Mouse (Mus musculus) thymus, adult 2 months (tissue): ENCODE data around the gene Gm10134. TPM values are rescaled to one million over a fixed set of nuclear protein-coding genes. Genes with fewer than 3 reads are reported as not detected.
"Not testable (repeated sequence)": the region's sequence is repeated elsewhere in the genome, so short reads cannot be mapped to it uniquely, and the experiment has no call there.

ENCODE experiments used
- DNase-seq: peaks from one replicate; pipeline ENCODE4 v3.0.0; 2021
- H3K27ac ChIP-seq: fragments of 200-500 bp; 2 replicates; pipeline ENCODE4 v1.5.1; 2012; ENCODE audit warnings: low read length, control low read depth; ENCODE audit not compliant: control insufficient read depth, insufficient read depth
- H3K27me3 ChIP-seq: fragments of 200-500 bp; 2 replicates; pipeline ENCODE4 v1.6.1; 2012; ENCODE audit warnings: mild to moderate bottlenecking, low read length, moderate library complexity, mixed read lengths; ENCODE audit not compliant: control insufficient read depth, insufficient read depth
- H3K36me3 ChIP-seq: fragments of 200-500 bp; 2 replicates; pipeline ENCODE4 v1.6.1; 2012; ENCODE audit warnings: mild to moderate bottlenecking, low read length, moderate library complexity; ENCODE audit not compliant: control insufficient read depth, insufficient read depth
- H3K4me1 ChIP-seq: fragments of 200-500 bp; replicated peaks from 2 replicates; pipeline ENCODE4 v1.6.1; 2012; ENCODE audit warnings: low read length; ENCODE audit not compliant: control insufficient read depth, insufficient read depth
- H3K4me3 ChIP-seq: fragments of 200-500 bp; 2 replicates; pipeline ENCODE4 v1.5.1; 2012; ENCODE audit warnings: mild to moderate bottlenecking, low read length, control low read depth, moderate library complexity; ENCODE audit not compliant: control insufficient read depth, insufficient read depth
- CTCF ChIP-seq: fragments of 200-500 bp; IDR thresholded peaks from 2 replicates; pipeline ENCODE4 v1.5.1; 2012; ENCODE audit warnings: mild to moderate bottlenecking, control low read depth, low read length, moderate library complexity, borderline replicate concordance; ENCODE audit not compliant: control insufficient read depth, poor library complexity, insufficient read depth; ENCODE audit errors: extremely low read depth
- POLR2A ChIP-seq: fragments of 200-500 bp; IDR thresholded peaks from 2 replicates; pipeline ENCODE4 v1.6.1; 2012; ENCODE audit warnings: mild to moderate bottlenecking, low read length, control low read depth, moderate library complexity; ENCODE audit not compliant: control insufficient read depth, poor library complexity, insufficient read depth; ENCODE audit errors: extremely low read depth
- WGBS: fragments of 180-500 bp; shearing (Covaris S2); methylation state at CpG from one replicate; pipeline ENCODE4 v1.1.7; 2018; 5-methylcytosine and 5-hydroxymethylcytosine counted together
- polyA plus RNA-seq: library from polyadenylated mRNA; depleted of rRNA; stranded (reverse); fragments of >200 nt; gene quantifications from 2 replicates; pipeline ENCODE4 v1.2.3, GENCODE M21; 2012

The Gm10134 gene
- polyA plus RNA-seq, 1 experiment, result 0.47 TPM

DNA sequence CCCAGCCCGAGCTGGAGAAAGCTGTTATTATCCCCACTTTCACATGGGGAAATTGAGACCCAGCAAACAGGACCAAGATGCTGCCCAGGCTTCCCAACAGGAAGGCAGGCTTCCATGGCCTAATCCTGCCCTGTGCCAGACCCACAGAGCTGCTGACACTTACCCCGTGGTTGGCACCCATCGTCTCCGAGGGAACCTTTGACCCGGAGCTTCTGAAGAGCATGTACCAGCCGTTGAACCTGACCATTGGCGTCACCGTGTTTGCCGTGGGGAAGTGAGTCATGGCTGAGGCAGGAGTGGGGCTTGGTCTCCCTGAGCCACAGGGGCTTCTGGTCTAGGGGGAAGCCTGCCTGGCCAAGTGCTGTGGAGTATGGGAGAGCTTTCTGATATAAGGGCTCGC is 2.9 kb upstream of the Gm10134 start:
- Histone ChIP-seq H3K4me1 (no peaks in the 10 kb centered on the region), H3K4me3 (no peak overlapping the region), H3K27me3 (no peaks in the 10 kb centered on the region), H3K36me3 (no peaks in the 10 kb centered on the region), H3K27ac (no peak overlapping the region)
- WGBS, result 77% methylated on average over 10 of the region's 10 CpGs
- DNase-seq, result no peak
- TF ChIP-seq POLR2A (no peak), CTCF (no peak)

DNA sequence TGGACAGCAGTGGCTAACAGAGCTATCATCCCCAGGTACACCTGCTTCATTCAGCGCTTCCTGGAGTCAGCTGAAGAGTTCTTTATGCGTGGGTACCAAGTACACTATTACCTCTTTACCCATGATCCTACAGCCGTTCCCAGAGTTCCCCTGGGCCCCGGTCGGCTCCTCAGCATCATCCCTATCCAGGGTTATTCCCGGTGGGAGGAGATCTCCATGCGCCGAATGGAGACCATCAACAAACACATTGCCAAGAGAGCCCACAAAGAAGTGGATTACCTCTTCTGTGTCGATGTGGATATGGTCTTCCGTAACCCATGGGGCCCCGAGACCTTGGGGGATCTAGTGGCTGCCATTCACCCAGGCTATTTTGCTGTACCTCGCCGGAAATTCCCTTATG is 1.2 kb upstream of the Gm10134 start:
- no peaks in the 10 kb centered on the region for H3K36me3 ChIP-seq
- TF ChIP-seq POLR2A, result no peak
- no peak for TF ChIP-seq CTCF
- 95% methylated on average over 13 of the region's 13 CpGs for WGBS

DNA sequence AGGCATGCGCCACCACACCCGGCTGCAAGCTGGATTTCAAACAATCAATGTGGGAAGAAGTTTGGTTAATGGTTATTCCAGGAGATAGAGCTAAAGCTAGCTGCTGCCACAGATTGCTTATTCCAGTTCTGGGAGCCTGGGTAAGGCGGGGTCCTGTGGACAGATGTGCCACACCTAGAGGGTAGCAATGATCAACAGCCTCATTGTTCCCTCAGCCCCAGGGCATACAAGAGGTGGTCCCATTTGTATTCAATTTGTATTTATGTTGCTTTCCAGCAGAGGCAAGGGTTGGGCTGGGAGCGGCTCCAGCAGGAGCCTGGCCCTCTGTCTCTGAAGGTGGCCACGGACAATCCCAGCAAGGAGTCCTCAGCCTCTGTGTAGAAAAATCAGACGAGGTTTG is 396 bp downstream of the Gm10134 start:
- no peak for DNase-seq
- TF ChIP-seq CTCF (no peak), POLR2A (no peak)
- Histone ChIP-seq H3K36me3 (no peaks in the 10 kb centered on the region), H3K27me3 (no peaks in the 10 kb centered on the region), H3K27ac (no peak overlapping the region), H3K4me3 (no peak overlapping the region), H3K4me1 (no peaks in the 10 kb centered on the region)
- 93% methylated on average over 6 of the region's 6 CpGs for WGBS

More for the DNA sequence above, 1.2 kb upstream of the Gm10134 start:
- H3K27ac ChIP-seq, result no peak overlapping the region
- H3K27me3 ChIP-seq, result no peaks in the 10 kb centered on the region
- no peaks in the 10 kb centered on the region for H3K4me1 ChIP-seq
- no peak for DNase-seq
- no peak overlapping the region for H3K4me3 ChIP-seq

DNA sequence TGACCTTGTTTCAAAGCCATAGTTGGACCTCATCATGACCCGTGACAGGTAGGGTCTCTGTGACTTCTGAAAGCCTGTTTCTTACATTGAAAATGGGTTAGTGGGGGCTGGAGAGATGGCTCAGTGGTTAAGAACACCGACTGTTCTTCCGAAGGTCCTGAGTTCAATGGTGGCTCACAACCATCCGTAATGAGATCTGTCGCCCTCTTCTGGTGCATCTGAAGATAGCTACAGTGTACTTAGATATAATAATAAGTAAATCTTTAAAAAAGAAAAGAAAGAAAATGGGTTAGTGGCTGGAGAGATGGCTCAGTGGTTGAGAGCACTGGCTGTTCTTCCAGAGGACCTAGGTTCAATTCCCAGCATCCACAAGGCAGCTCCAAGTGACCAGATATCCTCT is 5.7 kb downstream of the Gm10134 start:
- WGBS, result 57% methylated on average over 5 of the region's 5 CpGs
- not testable (repeated sequence) for H3K27ac ChIP-seq, H3K4me3 ChIP-seq, DNase-seq, H3K36me3 ChIP-seq, H3K27me3 ChIP-seq
- peaks cover 18% of the 10 kb centered on the region for H3K4me1 ChIP-seq

- no peak within 1 kb of the TSS for H3K27ac ChIP-seq
- peak; percentile 57 for DNase-seq
Observed at GRCm38 (mm10) chr2:28512798-28513401, 7.0 kb downstream of the Gm10134 start, which contains the start of gene Ralgds. Gene Ralgds, plus strand, starts transcription at chr2:28513125.

GRCm38 (mm10) chr2:28513431-28514370 is 7.8 kb downstream of the Gm10134 start:
- no peaks in the 10 kb centered on the region for H3K36me3 ChIP-seq
- H3K4me1 ChIP-seq, result peaks cover 29% of the 10 kb centered on the region
- H3K27ac ChIP-seq, result no peak overlapping the region
- H3K4me3 ChIP-seq, result peak overlapping the region; percentile 60
- H3K27me3 ChIP-seq, result no peaks in the 10 kb centered on the region; the same call in 1 of the 2 replicates
- peak; percentile 44 for DNase-seq
- TF ChIP-seq CTCF (0 out of 2 replicates have a peak, but pooled peaks have one; percentile 5), POLR2A (no peak)
- WGBS, result 5% methylated on average over 47 of the region's 47 CpGs

More at GRCm38 (mm10) chr2:28512798-28513401, 7.0 kb downstream of the Gm10134 start, which contains the start of gene Ralgds:
- peaks cover 25% of the 10 kb centered on the region for H3K4me1 ChIP-seq
- H3K4me3 ChIP-seq, result peak within 1 kb of the TSS; percentile 60
- WGBS, result under 1% methylated on average over 71 of the region's 71 CpGs
- TF ChIP-seq POLR2A, result peak; percentile 60
- 0 out of 2 replicates have a peak, but pooled peaks have one; percentile 44 for TF ChIP-seq CTCF
- no peaks in the 10 kb centered on the region; the same call in 1 of the 2 replicates for H3K27me3 ChIP-seq
- H3K36me3 ChIP-seq, result no peaks in the 10 kb centered on the region

- peak; percentile 87 for DNase-seq
- H3K27me3 ChIP-seq, result no peaks in the 10 kb centered on the region; the same call in 1 of the 2 replicates
- peaks cover 32% of the 10 kb centered on the region for H3K4me1 ChIP-seq
- no peaks in the 10 kb centered on the region for H3K36me3 ChIP-seq
- 27% methylated on average over 5 of the region's 5 CpGs for WGBS
- TF ChIP-seq POLR2A (no peak), CTCF (peak; percentile 62; the same call in 1 of the 2 replicates)
- H3K4me3 ChIP-seq, result no peak overlapping the region
- no peak overlapping the region for H3K27ac ChIP-seq
Observed at GRCm38 (mm10) chr2:28514489-28514888, 8.6 kb downstream of the Gm10134 start.
